Mouse (Mus musculus): ENCODE data around the gene Zfp329.
"Not testable (repeated sequence)": the region's sequence is repeated elsewhere in the genome, so short reads cannot be mapped to it uniquely, and the experiment has no call there.

Zfp329 gene

DNA sequence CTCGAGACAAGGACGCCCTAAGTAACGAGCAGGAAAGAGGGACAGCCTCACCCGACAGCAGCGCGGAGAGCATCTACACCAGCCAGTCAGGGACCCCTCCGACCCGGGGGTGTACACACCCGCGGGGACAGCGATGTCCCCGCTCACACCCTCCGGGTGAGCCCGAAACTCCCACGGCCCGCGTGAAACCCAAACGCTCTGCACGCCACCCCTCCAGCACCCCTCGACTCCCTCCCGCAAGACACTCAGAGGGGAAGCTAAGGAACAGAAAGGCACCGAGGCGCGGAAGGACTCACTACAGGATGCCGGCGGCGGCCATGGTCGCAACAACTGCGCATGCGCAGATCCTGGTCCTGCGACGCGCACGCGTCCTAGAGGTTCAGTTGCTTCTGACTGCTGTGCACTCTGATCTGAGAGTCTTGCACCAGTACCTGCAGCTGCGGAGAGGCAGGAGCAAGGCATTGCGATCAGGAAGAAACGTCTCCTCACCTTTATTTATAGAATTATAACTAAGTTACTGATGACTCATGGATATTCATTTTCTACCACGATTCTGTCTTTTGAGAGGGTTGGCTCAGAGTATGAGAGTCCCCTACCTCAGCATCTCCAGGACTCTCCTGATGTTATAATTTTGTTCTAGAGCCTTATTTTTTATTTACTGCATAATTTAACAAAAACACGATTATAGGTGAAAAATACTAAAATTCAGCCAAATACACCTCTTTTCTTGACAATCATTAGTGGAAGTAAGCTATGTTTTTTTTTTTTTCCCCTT, at the start of gene Zfp329:
Gene Zfp329, minus strand, starts transcription at position 338 of the 775 bp plus-strand sequence.
- peak; percentile 90 for DNase-seq

DNA sequence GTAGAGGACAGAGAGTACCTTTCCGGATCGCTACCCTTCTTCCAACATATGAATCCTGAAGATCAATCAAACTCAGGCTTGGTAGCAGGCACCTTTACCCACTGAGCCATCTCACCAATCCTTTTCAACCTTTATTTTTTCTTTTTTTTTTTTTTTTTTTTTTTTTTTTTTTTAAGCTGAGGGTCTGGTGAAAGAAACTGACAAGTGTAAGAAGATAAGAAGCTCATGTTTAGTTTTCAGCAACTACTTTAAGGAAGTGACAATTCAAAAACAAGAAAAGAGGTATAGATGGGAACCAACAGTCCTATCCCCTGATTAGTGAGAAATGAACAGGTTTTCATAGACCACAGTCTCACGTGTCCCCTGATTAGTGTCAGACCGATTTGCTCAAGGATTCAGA, 17.1 kb upstream of the Zfp329 start:
- DNase-seq: no peak

DNA sequence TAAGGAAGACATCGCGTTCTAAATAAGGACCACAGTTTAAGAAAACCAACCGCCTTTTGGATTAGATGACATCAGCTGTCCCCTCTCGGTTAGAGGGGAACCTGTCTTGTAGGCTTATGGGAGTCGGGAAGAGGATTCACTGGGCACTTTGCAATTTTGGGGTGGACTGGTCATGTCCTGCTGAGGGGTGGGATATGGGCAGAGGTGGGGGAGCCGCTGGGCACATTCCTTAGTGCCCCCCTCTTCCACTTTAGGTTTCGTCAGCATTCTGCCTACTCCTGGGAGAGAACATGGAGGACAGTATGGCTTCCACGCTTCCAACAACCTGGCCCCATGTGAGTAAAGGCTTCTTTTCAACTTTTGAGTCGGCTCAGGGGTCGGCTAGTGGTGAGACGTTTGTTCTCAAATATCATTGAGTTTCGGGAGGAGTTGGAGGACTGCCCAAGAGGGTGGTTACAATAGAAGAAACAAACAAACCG, 16.6 kb upstream of the Zfp329 start:
- peak; percentile 3 for DNase-seq

DNA sequence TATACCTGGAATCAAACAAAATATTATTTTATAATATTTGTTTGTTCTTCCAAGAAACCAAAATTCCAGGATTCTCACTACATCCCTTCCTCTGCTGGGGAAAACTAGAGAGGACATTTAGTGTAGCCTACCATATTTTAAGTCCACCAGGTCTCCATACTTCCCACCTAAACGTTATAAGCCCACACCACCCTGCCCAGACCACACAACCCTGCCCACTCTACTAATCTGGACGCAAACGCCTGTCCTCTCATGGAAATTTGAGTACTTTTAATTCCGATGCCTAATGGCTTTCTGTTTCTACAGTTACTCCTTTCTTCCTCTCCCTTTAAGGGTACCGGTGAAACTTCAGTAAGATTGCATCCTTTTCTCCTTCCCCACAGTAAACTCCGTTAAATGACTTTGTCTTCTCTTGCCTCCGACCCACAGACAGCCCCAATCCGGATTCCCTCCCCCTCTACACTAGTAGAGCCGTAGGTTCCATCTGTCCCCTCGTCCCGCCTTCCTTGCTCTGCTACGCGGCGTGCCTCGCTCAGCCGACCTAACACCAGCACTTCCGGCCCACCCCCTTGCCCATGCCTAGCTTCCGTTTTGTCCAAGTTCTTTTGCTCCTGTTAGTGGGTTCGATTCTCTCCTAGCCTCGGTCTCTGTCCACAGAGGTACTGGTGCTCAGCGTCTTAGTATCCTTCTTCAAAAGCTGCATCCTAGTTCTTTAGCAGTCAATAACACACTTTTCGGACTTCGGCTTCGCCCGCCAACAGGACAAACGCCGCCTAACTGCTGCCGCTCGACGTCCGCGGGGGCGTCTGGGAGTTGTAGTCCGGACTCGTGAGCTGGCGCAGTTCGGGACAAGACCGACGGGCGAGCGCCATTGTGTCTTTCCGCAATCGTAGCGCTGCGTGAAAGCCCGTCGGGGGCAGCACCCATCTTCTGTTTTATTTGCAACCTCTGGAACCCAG, 15.8 kb upstream of the Zfp329 start, which contains the start of gene Zfp110:
Gene Zfp110, plus strand, starts transcription at position 600 of the 959 bp plus-strand sequence.
- DNase-seq: peak; percentile 85

DNA sequence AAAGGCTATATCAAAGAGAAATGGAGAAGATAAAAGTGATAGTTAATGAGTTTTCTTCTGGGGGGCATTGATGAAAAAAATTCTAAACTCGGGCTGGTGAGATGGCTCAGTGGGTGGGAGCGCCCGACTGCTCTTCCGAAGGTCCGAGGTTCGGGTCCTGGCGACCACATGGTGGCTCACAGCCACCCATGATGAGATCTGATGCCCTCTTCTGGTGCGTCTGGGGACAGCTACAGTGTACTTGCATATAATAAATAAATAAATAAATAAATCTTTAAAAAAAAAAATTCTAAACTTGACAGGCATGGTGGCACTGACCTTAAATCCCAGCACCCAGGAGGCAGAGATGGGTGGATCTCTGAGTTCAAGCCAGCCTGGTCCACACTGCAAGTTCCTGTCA, 3.1 kb downstream of the Zfp329 start:
- no peak for DNase-seq

DNA sequence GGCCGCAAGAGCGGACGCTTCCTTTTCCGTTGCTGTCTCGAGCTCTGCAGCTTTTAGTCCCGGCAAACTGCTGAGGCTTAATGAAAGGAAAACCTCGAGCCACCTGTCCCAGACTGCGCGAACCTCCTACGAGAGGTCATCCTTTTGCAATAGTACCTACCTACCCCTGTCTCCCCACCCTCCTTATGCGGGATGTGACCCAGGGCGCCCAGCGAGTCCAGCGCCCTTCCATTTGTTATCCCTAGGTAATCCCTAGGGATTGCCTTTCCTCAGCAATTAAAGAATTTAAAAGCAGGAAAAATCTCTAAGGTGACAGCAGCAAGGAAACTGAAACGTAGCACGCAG, 15.0 kb downstream of the Zfp329 start:
- DNase-seq: no peak

DNA sequence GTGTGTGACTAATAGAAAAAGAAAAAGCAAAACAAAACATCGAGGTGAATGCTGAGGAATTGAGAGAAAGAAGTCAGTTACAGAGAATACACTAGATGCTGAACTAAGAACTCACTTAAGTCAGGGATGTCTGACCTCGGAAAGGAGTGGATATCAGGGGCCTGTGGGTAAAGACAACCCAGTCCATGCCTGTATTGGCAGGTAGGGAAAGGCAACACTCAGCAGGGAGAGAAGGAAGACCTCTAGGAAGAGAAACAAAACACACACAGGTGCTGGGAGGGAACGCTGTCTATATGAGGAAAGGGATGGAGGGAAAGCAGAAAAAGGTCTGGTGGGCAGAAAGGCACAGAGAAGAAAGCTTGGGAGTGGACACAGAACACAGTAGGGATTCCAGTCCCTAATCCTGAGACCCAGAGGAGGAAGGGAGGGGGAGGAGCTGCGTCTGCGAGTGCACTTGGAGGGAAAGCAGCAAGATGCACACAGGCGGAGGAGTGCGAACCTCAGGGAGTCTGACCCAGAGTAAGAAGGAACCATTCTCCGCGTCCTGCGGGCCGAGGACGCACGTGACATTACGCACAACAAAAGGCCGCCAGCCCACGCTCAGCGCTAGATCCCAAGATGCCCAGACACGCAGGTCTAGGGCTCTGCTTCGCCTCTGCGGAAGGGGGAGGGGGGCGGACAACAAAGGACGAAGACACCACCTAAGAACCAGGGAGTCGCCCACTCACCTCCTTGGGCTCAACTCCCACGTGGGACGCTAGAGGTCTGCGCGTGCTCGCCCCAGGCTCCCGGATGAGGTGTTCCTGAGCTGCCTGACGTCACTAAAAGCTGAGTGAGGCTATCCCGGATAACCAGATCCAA, 15.6 kb downstream of the Zfp329 start, which contains the start of gene Zscan18:
Gene Zscan18, minus strand, starts transcription at position 770 of the 861 bp plus-strand sequence.
- peak; percentile 90 for DNase-seq

DNA sequence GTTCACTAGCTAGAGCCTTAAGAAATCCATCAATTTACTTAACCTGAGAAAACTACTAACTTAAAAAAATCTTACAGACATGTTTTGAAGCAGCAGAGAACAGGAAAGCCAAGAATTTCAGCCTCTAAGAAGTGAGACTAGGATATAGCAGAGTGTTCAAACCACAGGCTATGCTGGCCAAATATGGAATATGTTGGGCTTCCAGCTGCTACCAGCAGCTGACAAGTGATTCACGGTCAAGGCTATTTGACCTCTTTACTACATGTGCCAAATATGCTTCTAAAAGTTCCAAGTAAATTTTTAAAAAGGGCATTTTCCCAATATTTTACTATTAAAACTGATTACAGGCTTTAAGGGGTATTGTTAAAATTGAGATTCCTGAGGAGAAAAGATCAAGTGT, 19.1 kb downstream of the Zfp329 start:
- no peak for DNase-seq

DNA sequence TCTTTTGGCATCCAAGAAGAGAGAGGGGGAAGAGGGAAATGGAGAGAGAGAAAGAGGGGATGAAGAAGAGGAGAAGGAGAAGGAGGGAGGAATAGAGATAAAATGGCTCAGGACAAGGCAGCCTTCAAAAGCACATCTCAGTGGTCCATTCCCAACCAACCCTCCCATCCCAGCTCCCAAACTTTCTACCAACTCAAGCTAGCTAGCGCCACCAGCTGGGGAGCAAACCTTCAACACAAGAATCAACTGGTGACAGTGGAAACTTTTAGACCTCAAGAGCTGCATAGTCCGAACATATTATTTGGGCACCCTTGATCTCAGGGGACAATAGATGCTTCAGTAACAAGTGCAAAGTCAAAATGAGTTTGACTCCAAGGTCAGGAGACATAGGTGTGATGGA, 20.7 kb downstream of the Zfp329 start:
- no peak for DNase-seq

DNA sequence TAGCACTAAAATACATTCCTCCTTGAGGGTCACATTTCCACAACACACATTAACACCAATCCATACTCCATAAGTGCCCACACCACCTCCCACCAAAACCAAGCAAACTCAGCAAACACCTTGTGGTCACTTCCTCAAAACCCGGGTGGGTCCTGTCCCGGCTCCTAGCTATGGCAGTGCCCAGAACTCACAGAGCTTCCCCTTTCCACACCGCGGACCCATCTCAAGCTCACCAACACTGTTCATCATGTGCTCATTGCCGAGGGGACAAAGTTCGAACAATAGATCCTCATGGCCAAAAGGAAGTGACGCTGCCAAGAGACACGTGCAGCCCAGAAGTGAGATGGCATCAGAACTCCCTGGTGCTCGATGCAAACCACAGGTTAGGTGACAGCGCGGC, 26.0 kb downstream of the Zfp329 start:
- not testable (repeated sequence) for DNase-seq

DNA sequence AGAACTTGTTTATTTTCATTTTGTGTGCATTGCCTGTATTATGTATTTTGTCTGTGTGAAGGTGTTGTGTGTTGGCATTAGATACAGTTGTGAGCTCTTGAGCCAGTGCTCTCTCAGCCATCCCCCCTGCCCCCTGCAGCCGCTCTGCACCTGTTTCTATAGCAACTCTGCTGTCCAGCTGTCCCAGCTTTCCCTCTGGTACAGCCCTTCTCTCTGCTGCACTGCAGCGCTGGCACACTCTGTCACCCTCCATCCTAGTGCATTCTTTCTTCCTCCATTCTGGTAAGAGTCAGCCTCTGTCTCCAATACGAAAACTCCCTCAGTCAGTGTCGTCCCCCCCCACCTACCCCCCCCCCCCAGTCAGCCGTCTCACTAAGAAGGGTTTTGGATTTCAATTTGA, 30.6 kb downstream of the Zfp329 start:
- DNase-seq: no peak

DNA sequence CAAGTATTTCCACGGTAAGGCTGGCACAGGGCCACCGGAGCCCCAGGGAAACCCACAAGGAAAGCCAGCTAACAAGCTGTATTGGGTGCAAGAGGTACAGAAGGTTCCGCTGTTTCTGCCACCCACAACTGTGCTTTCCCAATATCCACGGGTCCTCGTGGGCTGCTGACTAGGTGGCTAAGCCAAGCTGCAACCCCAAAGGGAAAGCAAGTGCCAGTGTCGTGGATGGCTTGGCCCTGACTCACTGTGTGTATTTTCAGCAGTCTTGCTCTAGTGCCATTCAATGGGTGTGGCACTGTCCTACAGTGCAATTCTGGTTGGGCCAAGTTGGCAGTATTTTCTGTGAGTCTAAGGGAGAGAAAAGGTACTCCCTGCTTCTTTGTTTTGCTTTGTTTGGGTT, 31.3 kb downstream of the Zfp329 start:
- peak; percentile 9 for DNase-seq

DNA sequence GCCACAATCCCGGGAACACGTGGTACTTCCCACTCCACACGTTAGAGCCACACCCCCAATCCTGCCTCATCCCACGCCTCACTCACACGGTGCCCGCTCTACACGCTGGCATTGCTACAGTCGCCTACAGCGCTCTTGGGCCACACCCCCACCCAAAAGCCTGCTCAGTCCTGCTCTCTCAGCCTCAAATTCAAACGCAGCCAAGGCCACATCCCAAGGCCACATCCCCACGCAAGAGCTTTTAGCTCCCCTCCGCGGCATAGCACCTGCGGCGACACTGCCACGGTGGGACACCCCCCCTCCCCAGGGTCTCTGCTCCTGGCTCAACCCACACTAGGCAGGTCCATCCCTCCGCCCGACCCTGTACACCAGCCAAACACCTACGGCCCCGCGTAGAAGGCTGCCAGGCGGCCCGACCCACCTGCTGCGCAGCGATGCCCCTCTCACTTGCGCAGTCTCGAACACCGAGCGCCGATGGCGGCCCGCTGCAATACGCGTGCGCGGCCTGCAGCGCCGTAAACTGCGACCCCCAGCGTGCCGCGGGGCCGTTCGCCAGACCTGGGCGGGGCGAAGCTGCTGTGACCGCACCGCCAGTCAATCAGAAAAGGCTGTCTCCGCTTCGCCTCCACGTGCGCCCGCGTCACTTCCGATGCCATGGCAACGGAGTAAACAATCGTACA, 38.4 kb downstream of the Zfp329 start:
- peak; percentile 89 for DNase-seq

DNA sequence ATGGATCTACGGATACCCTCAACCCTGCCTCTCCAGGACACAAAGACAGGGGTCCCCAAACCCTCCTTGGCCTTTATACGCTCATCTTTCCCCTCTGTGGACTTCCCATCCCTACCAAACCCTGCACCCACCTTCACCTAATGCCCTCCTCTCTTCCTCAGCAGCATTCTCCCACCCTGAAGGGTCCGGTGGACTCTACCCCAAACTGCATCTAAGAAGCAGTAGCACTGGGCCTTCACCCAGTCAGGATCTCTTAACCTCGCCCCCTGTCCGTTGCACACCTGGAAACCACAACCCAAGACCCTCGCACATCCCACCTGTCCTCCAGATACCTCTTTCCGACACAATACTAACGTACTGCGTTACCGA, 38.9 kb downstream of the Zfp329 start:
- DNase-seq: no peak

DNA sequence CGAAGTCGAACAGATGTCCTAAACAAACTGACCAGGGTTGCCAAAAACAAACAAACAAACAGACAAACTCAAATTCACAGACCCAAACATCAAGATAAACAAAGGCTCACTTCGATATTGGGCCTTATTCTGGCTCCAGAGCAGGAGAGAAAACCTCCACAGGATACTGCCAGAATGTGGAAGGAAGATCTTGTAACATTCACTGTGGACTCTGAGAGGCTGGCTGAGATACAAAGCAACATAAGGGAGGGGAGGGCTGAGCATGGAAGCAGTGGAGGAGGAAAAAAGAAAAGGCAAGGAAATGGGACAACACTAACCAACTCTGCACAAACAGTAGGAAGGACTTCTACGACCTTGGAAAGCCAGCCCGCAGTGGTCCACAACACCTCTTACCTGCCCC, 39.5 kb downstream of the Zfp329 start:
- peak; percentile 21 for DNase-seq

DNA sequence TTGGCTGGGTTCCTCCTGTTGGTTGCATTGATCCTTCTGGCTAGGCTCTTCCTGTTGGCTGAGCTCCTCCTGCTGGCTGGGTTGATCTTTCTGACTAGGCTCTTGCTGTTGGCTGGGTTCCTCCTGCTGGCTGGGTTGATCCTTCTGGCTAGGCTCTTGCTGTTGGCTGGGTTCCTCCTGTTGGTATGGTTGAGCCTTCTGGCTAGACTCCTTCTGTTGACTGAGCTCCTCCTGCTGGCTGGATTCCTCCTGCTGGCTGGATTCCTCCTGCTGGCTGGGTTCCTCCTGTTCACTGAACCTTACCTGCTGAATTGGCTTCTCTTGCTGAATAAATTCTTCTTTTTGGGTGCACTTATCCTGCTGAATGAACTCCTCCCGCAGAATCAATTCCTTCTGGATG, 44.1 kb downstream of the Zfp329 start:
- DNase-seq: peak; percentile 70

DNA sequence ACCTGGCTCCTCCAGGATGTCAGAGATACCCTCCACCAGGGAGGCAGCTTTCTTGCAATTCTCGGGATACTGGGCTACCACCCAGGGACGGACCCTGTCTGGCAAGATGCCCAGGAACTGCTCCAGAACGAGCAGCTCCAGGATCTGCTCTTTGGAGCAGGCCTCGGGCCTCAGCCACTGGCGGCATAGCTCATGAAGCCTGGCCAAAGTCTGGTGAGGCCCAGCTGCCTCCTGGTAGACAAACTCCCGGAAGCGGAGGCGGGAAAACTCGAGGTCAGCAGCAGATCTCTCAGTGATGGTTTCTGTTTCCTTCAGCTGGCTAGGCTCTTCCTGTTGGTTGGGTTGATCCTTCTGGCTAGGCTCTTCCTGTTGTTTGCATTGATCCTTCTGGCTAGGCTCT, 44.5 kb downstream of the Zfp329 start:
- peak; percentile 8 for DNase-seq

Data from layer of hippocampus, adult 9-11 months (tissue).